Mouse (Mus musculus): Measurements from ENCODE around the gene Tmem54.

Tmem54 gene

GRCm38 (mm10) chr4:129146392-129146791 lies 41.0 kb downstream of the Tmem54 start:
- no peak for TF ChIP-seq GATA4 (IDR thresholded peaks at IDR 0.05; ENCODE audit: insufficient replicate concordance, low read length)

GRCm38 (mm10) chr4:129147552-129148103 lies 42.3 kb downstream of the Tmem54 start:
- TF ChIP-seq GATA4 (IDR thresholded peaks at IDR 0.05; ENCODE audit: insufficient replicate concordance, low read length), result no peak

- TF ChIP-seq GATA4 (IDR thresholded peaks at IDR 0.05; ENCODE audit: insufficient replicate concordance, low read length), result no peak
These were observed 44.0 kb downstream of the Tmem54 start for GRCm38 (mm10) chr4:129149321-129149720.

- TF ChIP-seq GATA4 (IDR thresholded peaks at IDR 0.05; ENCODE audit: insufficient replicate concordance, low read length), result no peak
These were observed 46.0 kb downstream of the Tmem54 start for GRCm38 (mm10) chr4:129151276-129151811.

GRCm38 (mm10) chr4:129157541-129157940 lies 52.2 kb downstream of the Tmem54 start:
- no peak for TF ChIP-seq GATA4 (IDR thresholded peaks at IDR 0.05; ENCODE audit: insufficient replicate concordance, low read length)

GRCm38 (mm10) chr4:129158549-129158948 lies 53.2 kb downstream of the Tmem54 start:
- no peak for TF ChIP-seq GATA4 (IDR thresholded peaks at IDR 0.05; ENCODE audit: insufficient replicate concordance, low read length)

GRCm38 (mm10) chr4:129161076-129161475 lies 55.7 kb downstream of the Tmem54 start:
- TF ChIP-seq GATA4 (IDR thresholded peaks at IDR 0.05; ENCODE audit: insufficient replicate concordance, low read length), result no peak
